Mouse (Mus musculus): ENCODE results near the gene Coro1b. TPM values are rescaled to one million over a fixed set of nuclear protein-coding genes. Genes with fewer than 3 reads are reported as not detected.

Gene Coro1b
- polyA plus RNA-seq, 1 experiment from 2014 or later, result 64.4 TPM

DNA sequence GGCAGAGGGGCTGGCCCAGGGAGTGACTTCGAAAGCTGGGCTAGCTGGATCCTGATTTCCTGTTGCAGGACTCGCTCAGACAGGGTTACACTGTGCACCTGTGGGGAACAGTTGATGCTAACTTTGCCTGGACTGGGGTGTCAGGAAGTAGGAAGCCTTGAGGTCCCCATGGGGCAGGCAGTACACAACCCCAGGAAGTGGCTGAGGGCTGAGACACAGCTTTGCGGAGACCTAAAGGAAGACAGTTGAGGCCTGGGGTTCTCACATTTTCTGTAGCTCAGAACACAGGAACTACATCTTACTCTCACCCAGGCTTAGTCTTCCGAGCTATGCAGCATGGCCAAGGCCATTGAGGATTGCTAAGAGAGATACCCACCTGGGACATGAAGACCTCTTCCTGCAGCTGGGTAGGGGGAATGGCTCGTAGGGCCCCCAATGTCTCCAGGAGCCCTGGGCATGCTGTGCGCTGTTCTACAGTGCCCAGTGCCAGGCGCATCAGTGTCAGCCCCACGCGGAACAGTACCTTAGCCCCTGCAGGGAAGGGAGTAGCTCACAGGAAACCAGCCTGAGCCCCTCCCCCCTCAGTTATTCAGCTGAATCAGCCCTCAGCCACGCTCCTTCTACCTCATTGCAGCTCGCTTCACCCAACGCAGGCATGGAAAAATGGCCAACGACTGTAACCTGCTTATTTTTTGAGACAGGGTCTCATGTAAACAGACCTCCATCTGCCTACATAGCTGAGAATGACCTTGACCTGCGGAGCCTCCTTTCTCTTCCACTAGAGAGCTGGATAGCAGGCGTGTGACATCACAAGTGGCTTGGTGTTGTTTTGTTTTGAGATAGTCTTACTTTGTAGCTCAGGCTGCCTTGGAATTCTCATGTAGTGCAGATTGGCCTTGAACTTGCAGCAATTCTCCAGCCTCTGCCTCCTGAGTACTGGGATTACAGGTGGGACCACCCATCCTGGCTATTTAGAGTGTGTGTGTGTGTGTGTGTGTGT is 36.9 kb downstream of the Coro1b start:
- H3K27me3 ChIP-seq (ENCODE audit: insufficient read depth, low read length), result no peaks in the 10 kb centered on the region
- TF ChIP-seq CTCF (IDR thresholded peaks at IDR 0.05; ENCODE audit: low read depth), result no peak
- no peak for TF ChIP-seq EP300 (IDR thresholded peaks at IDR 0.05; ENCODE audit: low read depth)
- peak overlapping the region; percentile 79 for H3K27ac ChIP-seq (ENCODE audit: low read depth)
- no peak for DNase-seq
- peak overlapping the region; percentile 15; the same call in 1 of the 2 replicates for H3K4me2 ChIP-seq (ENCODE audit: low read depth, low read length)
- peak; percentile 54 for ATAC-seq
- H3K4me1 ChIP-seq (ENCODE audit: insufficient read depth), result peaks cover 31% of the 10 kb centered on the region
- no peaks in the 10 kb centered on the region for H3K9me3 ChIP-seq (ENCODE audit: low read length)
- WGBS (ENCODE audit: insufficient replicate concordance), result 34% methylated on average over 15 of the region's 15 CpGs
- no peak overlapping the region for H3K9ac ChIP-seq (replicated peaks)
- no peak overlapping the region for H3K4me3 ChIP-seq (ENCODE audit: low read depth, low read length)
- H3K36me3 ChIP-seq (replicated peaks; ENCODE audit: insufficient read depth, low read length), result no peaks in the 10 kb centered on the region

- Histone ChIP-seq H3K36me3 (replicated peaks; ENCODE audit: insufficient read depth, low read length) (no peaks in the 10 kb centered on the region), H3K9me3 (ENCODE audit: low read length) (no peaks in the 10 kb centered on the region), H3K27me3 (ENCODE audit: insufficient read depth, low read length) (no peaks in the 10 kb centered on the region), H3K4me3 (ENCODE audit: low read depth, low read length) (no peak overlapping the region), H3K27ac (ENCODE audit: low read depth) (no peak overlapping the region), H3K9ac (replicated peaks) (no peak overlapping the region; the same call in 1 of the 2 replicates), H3K4me1 (ENCODE audit: insufficient read depth) (peaks cover 43% of the 10 kb centered on the region), H3K4me2 (ENCODE audit: low read depth, low read length) (peak overlapping the region; percentile 38)
- WGBS (ENCODE audit: insufficient replicate concordance), result 54% methylated on average over 3 of the region's 3 CpGs
- ATAC-seq (no peak), DNase-seq (no peak)
- TF ChIP-seq EP300 (IDR thresholded peaks at IDR 0.05; ENCODE audit: low read depth) (no peak), CTCF (IDR thresholded peaks at IDR 0.05; ENCODE audit: low read depth) (no peak)
Observed at GRCm38 (mm10) chr19:4187303-4187702, 38.9 kb downstream of the Coro1b start.

GRCm38 (mm10) chr19:4189051-4189620 is 40.7 kb downstream of the Coro1b start:
- Histone ChIP-seq H3K27me3 (ENCODE audit: insufficient read depth, low read length) (no peaks in the 10 kb centered on the region), H3K4me3 (ENCODE audit: low read depth, low read length) (no peak overlapping the region)

GRCm38 (mm10) chr19:4190831-4191334 is 42.5 kb downstream of the Coro1b start, which contains the start of gene Tbc1d10c:
TSS of gene Tbc1d10c (minus strand) at chr19:4191284.
- Histone ChIP-seq H3K9me3 (ENCODE audit: low read length) (no peaks in the 10 kb centered on the region), H3K4me3 (ENCODE audit: low read depth, low read length) (peak within 1 kb of the TSS; percentile 88), H3K27me3 (ENCODE audit: insufficient read depth, low read length) (no peaks in the 10 kb centered on the region), H3K27ac (ENCODE audit: low read depth) (peak within 1 kb of the TSS; percentile 89), H3K4me1 (ENCODE audit: insufficient read depth) (peaks cover 37% of the 10 kb centered on the region), H3K9ac (replicated peaks) (peak within 1 kb of the TSS; percentile 93), H3K36me3 (replicated peaks; ENCODE audit: insufficient read depth, low read length) (peaks cover 27% of the 10 kb centered on the region), H3K4me2 (ENCODE audit: low read depth, low read length) (peak within 1 kb of the TSS; percentile 85)
- 29% methylated on average over 4 of the region's 4 CpGs for WGBS (ENCODE audit: insufficient replicate concordance)
- ATAC-seq (no peak), DNase-seq (peak; percentile 57)
- TF ChIP-seq CTCF (IDR thresholded peaks at IDR 0.05; ENCODE audit: low read depth), result no peak
- TF ChIP-seq EP300 (IDR thresholded peaks at IDR 0.05; ENCODE audit: low read depth), result no peak

More at GRCm38 (mm10) chr19:4189051-4189620, 40.7 kb downstream of the Coro1b start:
- H3K4me1 ChIP-seq (ENCODE audit: insufficient read depth), result peaks cover 46% of the 10 kb centered on the region
- no peaks in the 10 kb centered on the region for H3K9me3 ChIP-seq (ENCODE audit: low read length)
- no peak overlapping the region for H3K27ac ChIP-seq (ENCODE audit: low read depth)
- ATAC-seq (no peak), DNase-seq (no peak)
- no peak overlapping the region for H3K9ac ChIP-seq (replicated peaks)
- WGBS (ENCODE audit: insufficient replicate concordance), result 71% methylated on average over 12 of the region's 12 CpGs
- peaks cover 9% of the 10 kb centered on the region for H3K36me3 ChIP-seq (replicated peaks; ENCODE audit: insufficient read depth, low read length)
- TF ChIP-seq EP300 (IDR thresholded peaks at IDR 0.05; ENCODE audit: low read depth) (no peak), CTCF (IDR thresholded peaks at IDR 0.05; ENCODE audit: low read depth) (no peak)
- H3K4me2 ChIP-seq (ENCODE audit: low read depth, low read length), result peak overlapping the region; percentile 14; the same call in 1 of the 2 replicates

- no peaks in the 10 kb centered on the region for H3K9me3 ChIP-seq (ENCODE audit: low read length)
- 3% methylated on average over 38 of the region's 47 CpGs for WGBS (ENCODE audit: insufficient replicate concordance)
- TF ChIP-seq CTCF (IDR thresholded peaks at IDR 0.05; ENCODE audit: low read depth) (peak; percentile 90), EP300 (IDR thresholded peaks at IDR 0.05; ENCODE audit: low read depth) (no peak; the same call in 1 of the 2 replicates)
- H3K36me3 ChIP-seq (replicated peaks; ENCODE audit: insufficient read depth, low read length), result peaks cover 35% of the 10 kb centered on the region
- no peaks in the 10 kb centered on the region for H3K27me3 ChIP-seq (ENCODE audit: insufficient read depth, low read length)
- peak; percentile 99 for DNase-seq
- peak within 1 kb of the TSS; percentile 85 for H3K4me2 ChIP-seq (ENCODE audit: low read depth, low read length)
- peaks cover 34% of the 10 kb centered on the region for H3K4me1 ChIP-seq (ENCODE audit: insufficient read depth)
- peak within 1 kb of the TSS; percentile 93 for H3K9ac ChIP-seq (replicated peaks)
- H3K4me3 ChIP-seq (ENCODE audit: low read depth, low read length), result peak within 1 kb of the TSS; percentile 88
- H3K27ac ChIP-seq (ENCODE audit: low read depth), result peak within 1 kb of the TSS; percentile 89
- peak; percentile 94 for ATAC-seq
Observed at GRCm38 (mm10) chr19:4191528-4192250, 43.3 kb downstream of the Coro1b start, which contains the start of gene Ppp1ca. TSS of gene Ppp1ca (plus strand) at chr19:4192065.

All from liver, postnatal 0 days (tissue).